Mouse (Mus musculus) bone marrow, adult 2 months (tissue): ENCODE measurements at regions not wholly inside any gene's neighbourhood (a gene's known extent, or its start where the extent isn't known, plus 50 kb on each side); places are given as distances from the start of the nearest gene placed in this dataset.

Experiments
- CTCF ChIP-seq: fragments of 200-500 bp; IDR thresholded peaks from 2 replicates; pipeline ENCODE4 v1.5.1; 2011; ENCODE audit warnings: low read length, control low read depth; ENCODE audit not compliant: control insufficient read depth, insufficient read depth
- POLR2A ChIP-seq: fragments of 200-500 bp; IDR thresholded peaks from 2 replicates; pipeline ENCODE4 v1.6.1; 2011; ENCODE audit warnings: low read depth, mild to moderate bottlenecking, control low read depth, low read length, borderline replicate concordance; ENCODE audit not compliant: control insufficient read depth

DNA sequence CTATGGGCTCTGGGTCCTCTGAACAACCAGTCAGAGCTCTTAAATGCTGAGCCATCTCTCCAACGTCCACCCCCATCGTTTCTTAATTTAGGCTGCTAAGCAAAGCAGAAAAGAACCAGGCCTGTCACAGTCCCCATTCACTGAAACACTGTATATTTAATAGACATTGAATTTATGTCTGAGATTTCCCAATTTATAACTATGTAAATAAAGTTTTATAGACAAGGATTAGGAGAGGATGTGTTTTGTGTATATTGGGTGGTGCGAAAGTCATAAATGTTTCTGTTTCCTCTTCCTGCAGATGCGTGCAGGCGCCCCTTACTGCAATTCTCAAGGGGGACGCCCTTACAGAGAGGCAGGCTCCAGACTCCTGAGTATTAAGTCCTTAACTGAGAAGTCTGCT lies 314.7 kb upstream of the Adgrl2 start:
- TF ChIP-seq CTCF (no peak), POLR2A (no peak)
